Mouse (Mus musculus): ENCODE data around the gene Pofut1.

DNA sequence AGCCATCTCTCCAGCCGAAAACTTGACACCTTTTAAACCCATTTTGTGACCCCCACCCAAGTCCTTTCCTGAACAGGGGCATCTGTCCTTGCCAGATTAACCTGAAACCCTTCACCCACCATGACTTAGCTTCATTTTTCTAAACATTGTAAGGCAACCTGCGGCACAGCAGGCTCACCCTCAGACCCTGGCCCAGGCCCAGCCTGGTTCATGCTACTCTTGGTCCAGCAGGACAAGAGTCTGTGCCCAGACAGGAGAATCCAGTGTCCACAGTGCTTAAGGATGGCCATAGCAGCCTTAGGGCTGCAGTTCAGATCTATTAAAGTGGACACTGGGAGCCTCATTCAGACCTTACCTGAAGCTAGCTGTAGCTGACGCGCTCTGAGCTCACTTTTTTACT is 28.0 kb upstream of the Pofut1 start:
- TF ChIP-seq CTCF (IDR thresholded peaks at IDR 0.05; ENCODE audit: low read depth) (no peak), EP300 (IDR thresholded peaks at IDR 0.05; ENCODE audit: low read depth) (no peak)
